Mouse (Mus musculus): ENCODE results near the gene Klk14. TPM values are rescaled to one million over a fixed set of nuclear protein-coding genes. Genes with fewer than 3 reads are reported as not detected.
A peak's percentile ranks its signal among the peaks of the same experiment; 100 is the strongest.
"Not testable (repeated sequence)": the region's sequence is repeated elsewhere in the genome, so short reads cannot be mapped to it uniquely, and the experiment has no call there.

The Klk14 gene
- polyA plus RNA-seq, 1 experiment from 2014 or later = not detected

DNA sequence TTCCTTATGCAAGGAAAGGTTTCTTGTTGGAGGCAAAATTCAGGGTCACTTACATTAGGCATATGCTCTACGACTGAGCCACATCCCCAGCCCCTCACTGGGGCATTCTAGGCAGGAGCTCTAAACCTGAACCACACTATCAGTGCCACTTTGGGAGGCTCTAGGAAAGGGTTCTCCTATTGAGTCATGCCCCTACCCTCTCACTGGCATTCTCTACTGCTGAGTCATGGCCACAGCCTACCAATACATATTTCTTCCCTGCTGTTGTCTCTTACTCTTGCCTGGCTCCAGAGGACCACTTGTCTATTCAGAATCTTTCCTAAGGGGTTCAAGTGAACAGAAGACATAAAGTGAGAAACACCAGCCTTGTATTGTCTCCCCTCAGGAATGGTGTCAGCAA lies 27.4 kb upstream of the Klk14 start:
- DNase-seq (no peak), ATAC-seq (ENCODE audit: insufficient read depth) (no peak)
- 77% methylated on average over 1 of the region's 1 CpGs for WGBS
- Histone ChIP-seq H3K4me3 (ENCODE audit: low read depth, low read length) (no peak overlapping the region), H3K4me1 (ENCODE audit: insufficient read depth) (no peaks in the 10 kb centered on the region), H3K4me2 (no peak overlapping the region), H3K27ac (ENCODE audit: low read depth) (no peak overlapping the region), H3K27me3 (ENCODE audit: insufficient read depth, low read length) (no peaks in the 10 kb centered on the region), H3K36me3 (ENCODE audit: insufficient read depth) (no peaks in the 10 kb centered on the region), H3K9me3 (ENCODE audit: low read depth, low read length) (no peaks in the 10 kb centered on the region), H3K9ac (no peak overlapping the region)
- no peak for TF ChIP-seq CTCF (IDR thresholded peaks at IDR 0.05; ENCODE audit: low read depth)

DNA sequence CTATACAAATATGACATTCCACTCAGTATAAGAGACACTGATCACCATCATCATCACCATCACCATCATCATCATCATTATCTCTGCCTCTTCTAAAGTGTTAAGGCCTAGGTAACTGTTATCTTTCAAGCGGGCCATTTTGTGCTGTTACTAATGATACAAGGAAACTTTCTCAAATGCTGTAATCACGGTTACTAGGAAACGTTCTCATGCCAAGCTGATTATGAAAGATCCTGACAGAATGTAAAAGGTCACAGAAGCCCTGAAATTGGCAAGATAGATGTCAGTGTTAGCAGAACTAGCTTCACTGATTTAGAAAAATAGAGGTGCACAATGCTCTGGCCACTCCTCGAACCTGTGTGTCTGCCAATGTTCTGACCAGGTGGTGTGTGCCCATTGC lies 23.0 kb upstream of the Klk14 start:
- H3K4me3 ChIP-seq (ENCODE audit: low read depth, low read length); H3K27me3 ChIP-seq (ENCODE audit: insufficient read depth, low read length); H3K4me1 ChIP-seq (ENCODE audit: insufficient read depth); H3K4me2 ChIP-seq; ATAC-seq (ENCODE audit: insufficient read depth); H3K27ac ChIP-seq (ENCODE audit: low read depth); DNase-seq; H3K9me3 ChIP-seq (ENCODE audit: low read depth, low read length); H3K9ac ChIP-seq; H3K36me3 ChIP-seq (ENCODE audit: insufficient read depth): not testable (repeated sequence)
- WGBS = 80% methylated on average over 4 of the region's 4 CpGs

DNA sequence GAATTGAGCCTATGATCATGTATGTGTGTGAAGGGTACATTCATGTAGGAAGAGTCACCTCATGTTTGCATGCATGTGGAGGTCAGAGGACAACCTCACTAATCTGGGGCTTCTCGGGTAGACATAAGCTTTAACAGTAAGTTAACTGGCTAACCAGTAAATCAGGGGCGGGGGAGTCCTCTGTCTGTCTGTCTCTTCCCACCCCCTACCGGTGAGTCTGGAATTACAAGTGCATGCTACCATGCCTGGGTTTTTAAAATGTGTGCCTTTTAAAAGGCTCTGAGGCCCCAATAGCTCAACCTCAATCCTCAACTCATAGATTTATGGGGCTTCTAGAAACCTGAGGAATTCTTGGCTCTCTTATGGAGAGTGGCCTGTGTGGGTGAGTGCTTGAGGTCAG lies 21.6 kb upstream of the Klk14 start:
- H3K4me3 ChIP-seq (ENCODE audit: low read depth, low read length) = no peak overlapping the region
- no peak overlapping the region for H3K27ac ChIP-seq (ENCODE audit: low read depth)
- no peaks in the 10 kb centered on the region for H3K36me3 ChIP-seq (ENCODE audit: insufficient read depth)
- ATAC-seq (ENCODE audit: insufficient read depth) (no peak), DNase-seq (peak; percentile 47)
- TF ChIP-seq CTCF (IDR thresholded peaks at IDR 0.05; ENCODE audit: low read depth) = peak; percentile 60
- H3K4me1 ChIP-seq (ENCODE audit: insufficient read depth) = 0 out of 2 replicates have a peak, but pooled peaks cover 5% of the 10 kb centered on the region
- no peaks in the 10 kb centered on the region for H3K27me3 ChIP-seq (ENCODE audit: insufficient read depth, low read length)
- WGBS = 16% methylated on average over 3 of the region's 3 CpGs
- H3K9ac ChIP-seq = no peak overlapping the region
- no peak overlapping the region for H3K4me2 ChIP-seq
- H3K9me3 ChIP-seq (ENCODE audit: low read depth, low read length) = no peaks in the 10 kb centered on the region

DNA sequence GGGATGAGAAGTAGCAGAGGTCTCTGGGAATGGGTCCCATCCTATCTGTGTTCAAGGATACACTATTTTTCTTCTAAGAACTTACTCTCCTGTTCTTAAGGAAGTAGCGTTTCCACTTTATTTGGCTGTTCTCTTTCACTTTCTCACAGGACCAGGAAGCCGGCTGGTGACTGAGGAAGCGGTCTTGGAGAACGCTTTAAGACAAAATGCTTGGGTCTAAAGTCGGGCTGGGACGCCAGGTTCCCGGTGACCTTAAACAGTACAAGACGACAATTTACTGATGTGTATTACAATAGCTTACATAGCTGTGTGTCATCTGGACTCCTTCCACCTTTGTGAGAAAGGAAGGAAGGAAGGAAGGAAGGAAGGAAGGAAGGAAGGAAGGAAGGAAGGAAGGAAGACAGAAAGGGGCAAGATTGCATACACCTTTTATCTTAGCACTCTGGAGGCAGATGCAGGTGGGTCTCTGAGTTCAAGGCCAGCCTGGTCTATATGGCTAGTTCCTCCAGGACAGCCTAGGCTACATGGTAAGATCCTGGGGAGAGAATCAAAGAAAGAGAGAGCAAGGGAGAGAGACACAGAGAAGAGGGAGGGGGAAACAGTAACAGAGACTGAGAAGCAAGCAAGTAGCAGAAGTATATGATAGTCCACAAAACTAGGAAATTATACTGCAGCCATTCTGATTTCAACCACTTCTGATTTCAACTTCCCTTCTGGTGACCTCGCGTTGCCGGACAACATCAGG lies 19.0 kb upstream of the Klk14 start:
- Histone ChIP-seq H3K4me2 (peak overlapping the region; percentile 70), H3K27ac (ENCODE audit: low read depth) (peak overlapping the region; percentile 61; the same call in 1 of the 2 replicates), H3K27me3 (ENCODE audit: insufficient read depth, low read length) (no peaks in the 10 kb centered on the region), H3K9me3 (ENCODE audit: low read depth, low read length) (no peaks in the 10 kb centered on the region), H3K36me3 (ENCODE audit: insufficient read depth) (peaks cover 13% of the 10 kb centered on the region), H3K9ac (peak overlapping the region; percentile 81; the same call in 1 of the 2 replicates), H3K4me1 (ENCODE audit: insufficient read depth) (0 out of 2 replicates have a peak, but pooled peaks cover 5% of the 10 kb centered on the region), H3K4me3 (ENCODE audit: low read depth, low read length) (peak overlapping the region; percentile 69)
- DNase-seq = no peak
- 64% methylated on average over 11 of the region's 11 CpGs for WGBS
- no peak; the same call in 1 of the 2 replicates for ATAC-seq (ENCODE audit: insufficient read depth)
- no peak for TF ChIP-seq CTCF (IDR thresholded peaks at IDR 0.05; ENCODE audit: low read depth)

DNA sequence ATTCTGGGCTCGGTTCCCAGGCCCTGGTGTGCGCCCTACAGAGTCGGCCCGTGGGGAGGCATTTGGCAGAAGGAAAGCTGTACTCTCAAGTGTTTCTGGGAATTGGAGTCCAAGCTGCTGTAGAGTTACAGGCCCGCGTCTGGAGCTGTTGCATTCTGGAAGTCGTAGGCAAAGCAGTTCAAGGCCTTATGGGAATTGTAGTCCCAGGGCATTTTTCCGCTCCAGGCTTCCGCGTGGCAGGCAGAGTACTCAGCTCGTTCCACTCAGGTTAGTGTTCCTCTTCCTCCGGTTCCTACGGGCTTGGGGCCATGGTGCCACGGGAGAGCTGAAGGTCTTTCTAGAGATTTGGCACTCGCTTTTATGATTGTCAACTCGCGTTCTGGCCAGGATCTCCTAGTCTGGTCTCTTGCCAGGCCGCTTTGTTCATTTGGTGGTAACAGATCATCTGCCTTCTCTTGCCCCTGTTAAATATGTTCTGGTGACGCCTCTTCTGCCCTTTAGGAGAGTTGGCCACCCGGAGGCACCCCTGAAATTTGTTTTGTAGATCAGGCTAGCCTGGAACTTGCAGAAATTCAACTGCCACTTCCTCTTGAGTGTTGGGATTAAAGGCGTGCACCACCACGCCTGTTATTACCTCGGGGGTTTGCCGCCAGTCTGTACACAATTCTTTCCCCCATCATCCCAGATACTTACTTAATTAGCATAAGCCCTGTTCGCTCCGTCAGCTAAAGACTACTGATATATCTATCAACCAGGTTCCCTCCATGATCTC lies 18.2 kb upstream of the Klk14 start, which contains the start of gene Ctu1:
Gene Ctu1, plus strand, starts transcription at position 208 of the 772 bp plus-strand sequence.
- Histone ChIP-seq H3K27ac (ENCODE audit: low read depth) (peak within 1 kb of the TSS; percentile 62; the same call in 1 of the 2 replicates), H3K9ac (peak within 1 kb of the TSS; percentile 81), H3K27me3 (ENCODE audit: insufficient read depth, low read length) (no peaks in the 10 kb centered on the region), H3K9me3 (ENCODE audit: low read depth, low read length) (no peaks in the 10 kb centered on the region), H3K4me1 (ENCODE audit: insufficient read depth) (0 out of 2 replicates have a peak, but pooled peaks cover 5% of the 10 kb centered on the region), H3K36me3 (ENCODE audit: insufficient read depth) (peaks cover 21% of the 10 kb centered on the region), H3K4me3 (ENCODE audit: low read depth, low read length) (peak within 1 kb of the TSS; percentile 69), H3K4me2 (peak within 1 kb of the TSS; percentile 70)
- DNase-seq (peak; percentile 96), ATAC-seq (ENCODE audit: insufficient read depth) (peak; percentile 98)
- WGBS = under 1% methylated on average over 26 of the region's 26 CpGs
- no peak for TF ChIP-seq CTCF (IDR thresholded peaks at IDR 0.05; ENCODE audit: low read depth)

DNA sequence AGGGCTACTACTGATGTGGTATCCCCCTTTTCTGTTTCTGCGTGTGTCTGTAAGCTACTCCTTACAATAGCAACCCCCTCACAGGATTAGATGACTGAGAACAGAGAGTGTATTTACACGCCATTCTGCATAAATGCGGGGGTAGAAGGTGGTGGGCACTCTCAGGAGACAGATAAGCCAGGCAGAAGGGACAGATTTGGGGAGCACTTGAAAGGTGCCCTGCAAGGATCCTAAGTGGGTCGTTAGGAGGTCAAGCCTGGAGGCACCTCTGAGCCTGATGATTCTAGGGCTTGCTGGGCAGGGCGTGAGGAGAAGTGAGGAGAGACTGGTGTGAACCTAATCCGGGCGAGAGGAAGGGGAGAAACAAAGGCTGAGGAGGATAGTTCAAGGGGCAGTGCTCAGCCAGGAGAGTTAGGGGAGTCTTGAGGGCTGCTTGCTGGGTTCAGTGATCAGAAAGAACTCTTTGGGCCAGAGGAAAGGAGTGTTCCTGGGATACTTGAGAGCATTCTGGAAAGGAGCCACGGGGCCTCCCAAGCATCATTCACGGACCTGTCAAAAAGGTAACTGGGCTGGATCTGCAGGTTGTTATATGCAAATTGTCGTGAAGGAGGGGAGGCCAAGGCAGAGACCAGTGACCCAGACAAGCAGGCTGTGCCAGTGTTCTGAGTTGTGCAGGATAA lies 17.5 kb upstream of the Klk14 start:
- no peaks in the 10 kb centered on the region for H3K9me3 ChIP-seq (ENCODE audit: low read depth, low read length)

More for the DNA sequence above, 17.5 kb upstream of the Klk14 start:
- no peaks in the 10 kb centered on the region for H3K27me3 ChIP-seq (ENCODE audit: insufficient read depth, low read length)
- peak overlapping the region; percentile 69 for H3K4me3 ChIP-seq (ENCODE audit: low read depth, low read length)
- DNase-seq (peak; percentile 42), ATAC-seq (ENCODE audit: insufficient read depth) (no peak; the same call in 1 of the 2 replicates)
- peak overlapping the region; percentile 70 for H3K4me2 ChIP-seq
- peak overlapping the region; percentile 81 for H3K9ac ChIP-seq
- H3K36me3 ChIP-seq (ENCODE audit: insufficient read depth) = peaks cover 28% of the 10 kb centered on the region
- 7% methylated on average over 10 of the region's 10 CpGs for WGBS
- H3K27ac ChIP-seq (ENCODE audit: low read depth) = peak overlapping the region; percentile 46; the same call in 1 of the 2 replicates
- no peak for TF ChIP-seq CTCF (IDR thresholded peaks at IDR 0.05; ENCODE audit: low read depth)
- 0 out of 2 replicates have a peak, but pooled peaks cover 5% of the 10 kb centered on the region for H3K4me1 ChIP-seq (ENCODE audit: insufficient read depth)
